Mouse (Mus musculus) megakaryocyte, adult 5-6 weeks (primary cell): Measurements from ENCODE around the gene Kdelr3. TPM values are rescaled to one million over a fixed set of nuclear protein-coding genes. Genes with fewer than 3 reads are reported as not detected.

ENCODE experiments used
- ATAC-seq: 2 replicates; pipeline ENCODE4 v1.8.0; 2016; ENCODE audit warnings: mild to moderate bottlenecking, inconsistent platforms; ENCODE audit not compliant: poor library complexity, severe bottlenecking
- total RNA-seq, 2 experiments: library from RNA; stranded (forward) in 1 of 2; stranded (reverse) in 1 of 2; fragments of 153-499, 151-499 nt in 1 of 2; fragments of 221-1000, 200-1000 nt in 1 of 2; gene quantifications; 2 replicates each; pipeline versions ENCODE4 v1.2.3 to v1.2.4; 2015 to 2017

Kdelr3 gene
- not detected in 2 replicates for total RNA-seq (2015)
- not detected in 2 replicates for total RNA-seq (2017)

DNA sequence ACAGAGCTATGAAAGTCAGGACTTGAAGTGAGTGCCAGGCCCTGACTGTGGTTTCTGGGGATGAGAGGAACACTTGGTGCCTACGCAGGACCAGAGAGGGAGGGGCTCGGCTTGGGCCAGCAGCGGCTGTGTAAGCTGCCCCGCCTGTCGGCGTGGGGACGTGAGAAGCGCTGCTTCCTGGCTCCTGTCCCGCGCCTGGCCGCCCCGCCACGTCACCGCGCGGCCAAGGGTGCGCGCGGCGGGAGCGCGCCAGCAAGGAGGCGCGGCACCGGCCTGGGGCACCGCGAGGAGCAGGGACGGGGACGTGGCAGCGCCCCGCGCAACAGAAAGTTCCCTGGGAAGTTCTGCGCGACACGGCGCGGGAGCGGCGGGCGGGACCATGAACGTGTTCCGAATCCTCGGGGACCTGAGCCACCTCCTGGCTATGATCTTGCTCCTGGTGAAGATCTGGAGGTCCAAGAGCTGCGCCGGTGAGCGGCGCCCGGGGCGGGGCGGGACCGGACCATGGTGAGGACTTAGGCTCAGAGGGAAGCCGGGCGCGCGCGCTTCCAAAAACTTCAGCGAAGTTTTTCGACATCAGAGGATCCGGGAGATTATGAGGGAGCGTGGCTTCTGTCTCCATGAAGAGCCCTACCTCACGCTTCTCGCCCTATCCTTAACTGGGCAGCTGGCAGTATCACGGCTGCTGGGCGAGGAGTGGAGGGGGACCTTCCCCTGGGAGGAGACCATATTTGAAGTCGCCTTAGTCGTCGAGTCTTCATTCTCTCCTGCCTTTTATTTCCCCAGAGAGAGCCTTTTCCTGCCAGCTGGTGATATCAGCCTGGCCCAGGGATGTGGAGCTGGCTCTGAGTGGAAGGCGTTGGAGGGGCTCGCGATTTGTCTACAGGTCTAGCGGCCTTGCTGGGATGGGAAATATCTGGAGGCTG is at the start of gene Kdelr3:
TSS of gene Kdelr3 (plus strand) at position 241 of the 926 bp plus-strand sequence.
- ATAC-seq: peak; percentile 45

GRCm38 (mm10) chr15:79466601-79467286 is 49.5 kb upstream of the Kdelr3 start:
- ATAC-seq: peak; percentile 97

DNA sequence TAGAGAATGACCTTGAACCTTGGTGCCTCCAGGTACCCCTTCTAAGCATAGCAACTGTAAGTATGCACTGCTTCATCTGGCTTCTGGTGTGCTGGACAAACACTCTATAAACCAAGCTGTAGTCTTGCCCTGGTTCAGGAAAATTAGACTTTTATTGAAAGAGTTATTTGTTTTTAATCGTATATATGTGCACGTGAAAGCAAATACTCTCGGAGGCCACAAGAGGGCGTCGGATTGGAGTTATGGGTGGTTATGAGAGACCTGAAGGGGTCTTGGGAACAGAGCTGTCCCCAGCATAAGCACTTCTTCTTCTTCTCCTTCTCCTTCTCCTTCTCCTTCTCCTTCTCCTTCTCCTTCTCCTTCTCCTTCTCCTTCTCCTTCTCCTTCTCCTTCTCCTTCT is 46.6 kb upstream of the Kdelr3 start:
- no peak for ATAC-seq

DNA sequence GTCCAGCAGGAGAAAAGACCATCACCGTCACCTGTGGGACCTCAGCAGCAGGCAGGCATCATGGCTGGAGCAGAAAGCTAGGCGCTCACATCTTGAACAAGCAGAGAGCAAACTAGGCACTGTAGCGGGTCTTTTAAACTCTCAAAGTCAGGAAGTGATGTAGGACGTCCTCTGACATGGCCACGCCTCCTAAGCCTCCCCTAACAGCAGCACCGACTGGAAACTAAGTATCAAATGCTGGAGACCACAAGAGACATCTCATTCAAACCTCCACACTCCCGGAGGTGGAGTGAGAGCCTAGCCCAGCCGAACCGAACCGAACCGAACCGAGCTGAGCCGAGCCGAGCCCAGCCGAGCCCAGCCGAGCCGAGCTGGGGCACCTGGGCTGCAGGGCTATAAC is 45.6 kb upstream of the Kdelr3 start:
- ATAC-seq: no peak

DNA sequence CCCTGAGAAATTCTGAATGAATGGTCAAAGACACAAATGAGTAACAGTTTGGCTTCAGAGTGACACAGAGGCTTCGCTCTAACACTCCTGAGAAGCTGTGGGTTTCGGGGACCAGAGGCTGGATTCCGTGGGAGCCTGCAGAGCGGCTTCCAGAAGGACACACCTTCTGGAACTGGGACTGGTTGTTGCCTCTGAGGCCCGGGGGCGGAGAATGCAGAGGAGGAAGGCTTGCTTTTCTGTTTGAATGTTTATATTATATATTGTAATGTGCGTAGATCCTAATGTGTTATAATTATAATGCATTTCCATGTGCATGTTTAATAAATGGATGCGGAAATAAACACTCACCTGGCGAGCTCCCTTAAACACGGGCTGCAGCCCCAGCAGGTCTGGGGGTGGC is 45.1 kb upstream of the Kdelr3 start:
- ATAC-seq: no peak

- no peak for ATAC-seq
Observed at GRCm38 (mm10) chr15:79473042-79473441, 43.2 kb upstream of the Kdelr3 start.

DNA sequence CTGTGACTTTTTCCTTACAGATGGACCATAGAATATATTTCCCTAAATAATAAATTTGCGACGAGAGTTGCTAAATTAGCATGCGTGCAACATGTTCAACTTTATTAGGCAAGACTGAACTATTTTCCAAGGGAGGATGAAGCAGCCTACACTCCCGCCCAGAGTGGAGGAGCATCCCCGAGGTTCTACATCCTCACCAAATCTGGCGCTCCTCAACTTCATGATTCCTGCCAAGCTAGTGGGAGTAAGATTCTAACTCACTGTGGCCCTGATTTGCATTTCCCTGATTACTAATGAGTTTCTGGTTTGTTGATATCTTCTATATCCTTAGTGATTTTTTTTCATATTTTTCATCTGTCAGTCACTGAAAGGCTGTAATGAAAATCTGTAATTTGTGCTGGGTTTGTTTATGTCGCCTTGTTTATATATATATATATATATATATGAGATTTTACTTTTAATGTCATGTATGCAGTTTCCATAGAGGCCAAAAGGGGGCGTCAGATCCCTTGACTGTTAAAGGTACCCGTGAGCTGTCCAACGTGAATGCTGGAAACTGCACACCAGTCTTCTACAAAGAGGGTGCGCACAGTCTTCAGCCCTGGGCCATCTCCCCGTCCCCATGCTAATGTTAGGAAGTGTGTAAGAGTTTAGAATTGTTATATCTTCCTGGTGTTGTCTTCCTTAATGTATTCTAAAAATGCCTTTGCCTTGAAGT is 42.4 kb upstream of the Kdelr3 start:
- no peak for ATAC-seq

DNA sequence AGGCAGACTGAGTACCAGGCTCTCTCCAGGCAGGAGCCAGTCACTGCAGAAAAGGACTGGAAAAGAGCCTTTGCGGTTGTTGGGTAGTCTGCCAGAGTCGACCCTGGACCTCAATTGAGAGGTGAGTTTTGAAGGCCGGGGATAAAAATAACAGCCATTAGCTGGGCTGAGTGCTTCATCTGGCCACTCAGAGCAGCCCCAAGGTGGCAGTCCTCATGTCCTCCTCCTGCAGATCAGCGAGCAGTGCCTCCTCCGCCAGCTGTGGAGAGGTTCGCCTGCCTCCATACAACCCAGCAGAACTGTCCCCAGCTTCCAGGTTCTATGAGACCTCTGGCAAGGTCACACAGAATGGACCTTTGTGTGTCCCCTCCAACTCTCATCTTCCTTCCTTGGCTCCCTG is 39.0 kb upstream of the Kdelr3 start:
- no peak for ATAC-seq

GRCm38 (mm10) chr15:79481181-79481688 is 35.0 kb upstream of the Kdelr3 start:
- no peak for ATAC-seq

GRCm38 (mm10) chr15:79489463-79489862 is 26.7 kb upstream of the Kdelr3 start:
- ATAC-seq: no peak

DNA sequence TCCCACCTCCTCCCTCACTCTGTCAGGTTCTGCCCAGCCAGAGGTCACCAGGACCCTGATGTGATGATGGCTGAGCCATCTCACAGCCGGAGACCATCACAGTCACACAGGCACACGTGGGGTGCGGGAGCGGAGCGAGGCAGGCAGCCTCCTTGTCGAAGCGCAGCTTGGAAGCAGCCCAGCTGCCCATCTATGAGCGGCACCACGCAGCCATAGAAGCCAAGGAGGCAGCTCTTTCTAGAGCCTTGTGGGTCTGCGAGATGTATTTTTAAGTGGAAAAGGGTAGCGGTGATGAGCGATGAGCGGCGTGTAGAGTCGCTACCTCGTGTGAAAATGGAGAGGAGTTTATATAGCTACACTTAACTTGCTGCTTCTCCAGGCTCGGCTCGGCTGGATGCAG is 22.7 kb upstream of the Kdelr3 start:
- ATAC-seq: no peak

DNA sequence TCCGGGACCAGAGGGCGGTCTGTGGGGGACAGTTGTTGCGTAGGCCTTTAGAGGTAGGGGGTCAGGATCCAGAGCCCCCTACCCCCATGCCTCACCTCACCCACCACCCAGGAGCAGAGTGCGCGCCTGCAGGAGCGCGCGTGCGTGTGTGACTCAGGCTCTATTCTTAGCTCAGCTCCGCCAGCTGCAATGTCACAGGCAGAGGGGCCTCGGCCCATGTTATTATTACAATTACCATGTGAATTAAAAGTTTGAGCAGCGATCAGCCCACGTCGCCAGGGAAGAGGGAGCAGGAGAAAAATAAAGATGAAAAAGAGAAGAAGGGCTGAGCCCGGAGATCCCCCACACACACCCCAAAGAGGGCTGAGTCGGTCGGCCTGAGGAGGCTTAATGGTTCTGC is 16.1 kb upstream of the Kdelr3 start:
- no peak for ATAC-seq

DNA sequence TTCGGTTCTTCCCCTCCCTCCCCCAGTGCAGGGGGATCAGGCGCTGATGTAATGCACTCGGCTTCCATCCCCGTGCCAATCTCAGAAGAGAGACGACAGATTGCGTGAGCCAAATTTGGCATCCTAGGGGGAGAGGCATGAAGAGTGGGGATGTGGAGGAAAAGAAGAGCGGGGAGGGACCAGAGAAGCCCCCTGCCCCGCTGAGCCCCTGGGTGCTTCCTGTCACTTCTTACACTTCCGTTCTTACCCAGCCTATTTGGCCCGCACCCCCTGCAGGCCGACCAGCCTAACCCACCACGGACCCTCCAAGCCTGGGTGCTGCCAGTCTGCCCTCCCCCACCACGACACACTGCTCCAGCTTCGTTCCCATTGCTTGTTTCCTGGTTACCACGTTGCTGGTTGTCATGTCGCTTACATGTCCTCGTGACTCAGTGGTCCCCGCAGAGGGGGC is 13.3 kb upstream of the Kdelr3 start:
- ATAC-seq: no peak

DNA sequence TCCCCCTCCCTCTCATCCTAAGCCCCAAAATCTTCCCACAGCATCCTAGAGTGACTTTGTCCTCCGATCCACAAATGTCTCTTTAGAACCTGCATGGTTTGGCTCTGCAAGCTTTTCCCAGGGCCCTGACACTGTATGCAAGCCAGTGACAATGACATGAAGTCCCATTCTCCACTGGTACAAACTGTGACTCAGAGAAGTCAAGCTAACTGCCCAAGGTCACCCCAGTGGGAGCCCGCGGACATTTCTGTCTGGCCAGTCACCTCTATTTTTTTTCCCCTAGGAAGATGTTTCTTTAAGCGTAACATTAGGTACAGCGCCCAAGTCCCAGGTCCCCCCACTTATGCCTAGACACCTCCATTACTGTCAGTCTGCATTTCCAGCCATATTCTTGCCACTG is 12.8 kb upstream of the Kdelr3 start:
- ATAC-seq: no peak

DNA sequence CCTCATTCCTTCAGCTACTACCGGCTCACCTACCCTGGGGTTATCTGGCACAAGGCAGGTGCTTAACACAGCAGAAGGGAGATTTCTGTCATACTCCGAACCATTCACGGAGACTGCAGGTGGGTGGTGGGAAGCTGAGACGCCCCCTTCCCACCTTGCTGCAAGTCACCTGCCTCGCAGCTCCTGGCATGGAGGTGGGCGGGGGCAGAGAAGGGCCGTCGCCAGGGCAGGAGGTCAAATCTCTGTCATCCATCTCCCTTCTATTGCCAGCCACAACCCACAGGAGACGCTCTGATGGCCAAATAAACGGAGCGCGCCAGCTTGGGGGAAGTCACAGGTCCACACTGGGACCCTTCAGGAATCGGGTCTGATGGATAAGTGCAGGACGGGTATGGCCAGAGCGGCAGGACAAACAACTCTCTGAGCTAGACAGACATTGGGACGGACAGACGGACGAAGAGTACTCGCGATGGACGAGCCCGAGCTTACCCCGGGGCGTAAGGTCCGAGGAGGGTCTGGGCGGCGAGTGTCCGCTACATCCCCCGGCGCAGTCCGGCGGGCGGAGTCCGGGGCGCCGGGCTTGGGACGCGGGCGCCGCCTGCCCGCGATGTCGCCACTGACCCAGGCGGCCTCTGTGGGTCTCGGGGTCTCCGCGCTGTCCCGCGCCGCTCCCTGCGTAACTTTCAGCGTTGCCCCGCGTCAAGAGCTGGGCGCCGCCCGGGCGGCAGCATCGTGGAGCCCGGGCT is 11.3 kb upstream of the Kdelr3 start, which contains the start of gene Kcnj4:
TSS of gene Kcnj4 (minus strand) at position 535 of the 746 bp plus-strand sequence.
- no peak for ATAC-seq

DNA sequence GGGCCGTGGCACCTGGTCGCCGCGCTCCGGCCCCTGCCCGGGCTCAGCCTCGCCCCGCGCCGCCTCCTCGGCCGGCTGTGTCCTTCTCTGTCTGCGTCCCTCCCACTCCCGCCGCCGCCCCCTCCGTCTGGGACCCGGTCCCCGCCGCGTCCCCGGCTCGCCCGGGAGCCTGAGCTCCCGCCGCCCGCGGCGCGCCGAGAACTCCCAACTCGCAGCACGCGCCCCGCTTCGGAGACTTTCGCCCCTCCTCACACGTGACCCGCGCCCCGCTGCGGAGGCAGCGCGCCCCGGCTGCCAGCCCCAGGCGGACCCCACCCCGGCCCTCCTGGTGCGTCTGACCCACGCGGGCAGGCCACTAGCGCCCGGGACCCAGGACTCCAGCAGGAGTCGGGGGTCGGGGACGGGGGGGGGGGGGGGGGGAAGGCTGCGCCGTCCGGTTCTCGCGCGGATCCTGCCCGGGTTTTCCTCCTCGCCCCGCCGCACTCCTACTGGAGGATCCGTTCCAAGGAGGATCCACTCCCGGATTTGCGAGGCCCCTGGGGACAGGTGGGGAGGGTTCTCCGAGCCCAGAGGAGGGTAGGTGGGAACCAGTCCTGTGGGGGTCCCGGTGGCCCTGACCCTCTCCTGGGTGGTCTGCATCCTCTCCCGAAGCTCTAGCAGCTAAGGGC is 10.5 kb upstream of the Kdelr3 start:
- no peak for ATAC-seq

DNA sequence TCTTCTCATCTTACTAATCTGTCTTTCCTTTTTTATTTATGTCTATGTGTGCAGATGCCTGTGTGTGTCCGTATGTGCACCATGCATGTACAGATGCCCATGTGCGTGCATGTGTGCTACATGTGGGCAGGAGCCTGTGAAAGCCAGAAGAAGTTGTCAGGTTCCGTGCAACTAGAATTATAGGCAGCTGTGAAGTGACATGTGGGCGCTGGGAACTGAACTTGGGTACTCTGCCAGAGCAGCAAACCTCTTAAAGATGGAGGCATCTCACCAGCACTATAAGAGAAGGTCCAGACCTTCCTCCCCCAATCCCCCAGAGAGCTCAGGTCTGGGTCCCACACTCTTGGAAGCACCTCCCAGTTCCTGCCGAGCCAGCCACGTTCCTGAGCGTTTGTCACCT is 9.8 kb upstream of the Kdelr3 start:
- ATAC-seq: no peak

GRCm38 (mm10) chr15:79507055-79507828 is 9.0 kb upstream of the Kdelr3 start:
- no peak for ATAC-seq

DNA sequence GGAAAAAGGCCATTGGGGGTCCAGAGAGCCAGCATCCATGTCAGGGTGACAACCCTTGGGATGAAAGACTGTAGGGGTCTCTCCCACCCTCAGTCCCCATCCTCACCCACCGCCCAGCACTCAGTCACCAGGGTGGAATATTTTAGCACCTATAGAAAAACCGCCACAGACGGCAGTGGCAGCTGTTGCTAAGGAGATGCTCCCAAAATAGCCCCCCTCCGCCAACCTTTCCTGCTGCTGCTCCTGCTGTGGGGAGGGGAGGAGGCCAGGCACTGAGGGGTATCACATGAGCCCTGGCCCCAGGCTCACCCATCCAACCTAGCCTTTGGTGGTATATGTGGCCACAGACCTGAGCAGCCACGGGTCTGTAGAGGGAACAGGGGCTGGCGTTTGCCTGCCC is 6.2 kb upstream of the Kdelr3 start:
- no peak for ATAC-seq
